Mouse (Mus musculus) hindbrain, embryonic 16.5 days (tissue): ENCODE data around the gene 4930519G04Rik. TPM values are rescaled to one million over a fixed set of nuclear protein-coding genes. Genes with fewer than 3 reads are reported as not detected.
"Not testable (repeated sequence)": the region's sequence is repeated elsewhere in the genome, so short reads cannot be mapped to it uniquely, and the experiment has no call there.

Experiments
- ATAC-seq: fragments of 200-750 bp; cut with Nextera tagmentation; 2 replicates; pipeline ENCODE4 v1.8.0; 2017; ENCODE audit warnings: moderate TSS enrichment, moderate library complexity
- H3K27ac ChIP-seq: fragments of 300-500 bp; sonication (generic); 2 replicates; pipeline ENCODE4 v1.5.1; 2014; ENCODE audit warnings: low read depth, mild to moderate bottlenecking, control low read depth, low read length, moderate library complexity
- H3K27me3 ChIP-seq: fragments of 300-500 bp; sonication (generic); replicated peaks from 2 replicates; pipeline ENCODE4 v1.6.1; 2014; ENCODE audit warnings: low read length; ENCODE audit not compliant: control insufficient read depth, insufficient read depth
- H3K36me3 ChIP-seq: fragments of 300-500 bp; sonication (generic); 2 replicates; pipeline ENCODE4 v1.6.1; 2014; ENCODE audit warnings: mild to moderate bottlenecking, low read length, moderate library complexity, mixed read lengths; ENCODE audit not compliant: control insufficient read depth, insufficient read depth
- H3K4me1 ChIP-seq: fragments of 300-500 bp; sonication (generic); 2 replicates; pipeline ENCODE4 v1.6.1; 2014; ENCODE audit warnings: low read depth, low read length; ENCODE audit not compliant: control insufficient read depth, insufficient read depth
- H3K4me2 ChIP-seq: fragments of 300-500 bp; sonication (generic); 2 replicates; pipeline ENCODE4 v1.6.1; 2014; ENCODE audit warnings: mild to moderate bottlenecking, low read length, control low read depth, moderate library complexity
- H3K4me3 ChIP-seq: fragments of 300-500 bp; sonication (generic); 2 replicates; pipeline ENCODE4 v1.5.1; 2014; ENCODE audit warnings: mild to moderate bottlenecking, low read length, control low read depth, moderate library complexity
- H3K9ac ChIP-seq: fragments of 300-500 bp; sonication (generic); 2 replicates; pipeline ENCODE4 v1.6.1; 2014; ENCODE audit warnings: low read depth, mild to moderate bottlenecking, control low read depth, low read length, moderate library complexity
- H3K9me3 ChIP-seq: fragments of 300-500 bp; sonication (generic); 2 replicates; pipeline ENCODE4 v1.6.1; 2014; ENCODE audit warnings: mild to moderate bottlenecking, low read length, moderate library complexity; ENCODE audit not compliant: control insufficient read depth
- WGBS: fragments of 180-500 bp; shearing (Covaris S2); extraction: QIAGEN DNeasy Blood & Tissue Kit; methylation state at CpG from one replicate; pipeline ENCODE4 v1.1.7; 2014; 5-methylcytosine and 5-hydroxymethylcytosine counted together
- polyA plus RNA-seq: library from polyadenylated mRNA; unstranded; fragments of >200 nt; fragmentation: Nextera tagmentation; extraction: Ambion mirVana; gene quantifications from 2 replicates; pipeline ENCODE4 v1.2.1, GENCODE M21; 2015

4930519G04Rik gene
- polyA plus RNA-seq, 1 experiment from 2014 or later, result not detected

- H3K27ac ChIP-seq, result no peak overlapping the region
- no peak overlapping the region for H3K4me3 ChIP-seq
- no peaks in the 10 kb centered on the region for H3K27me3 ChIP-seq
- no peaks in the 10 kb centered on the region for H3K36me3 ChIP-seq
- H3K9me3 ChIP-seq, result no peaks in the 10 kb centered on the region
- H3K4me2 ChIP-seq, result no peak overlapping the region
- H3K4me1 ChIP-seq, result peaks cover 4% of the 10 kb centered on the region
- ATAC-seq, result no peak
- WGBS, result 93% methylated on average over 12 of the region's 12 CpGs
- H3K9ac ChIP-seq, result no peak overlapping the region
Measured at GRCm38 (mm10) chr5:114827427-114827826, 26.0 kb upstream of the 4930519G04Rik start.

GRCm38 (mm10) chr5:114829740-114830139, 23.7 kb upstream of the 4930519G04Rik start:
- no peak for ATAC-seq
- H3K36me3 ChIP-seq, result no peaks in the 10 kb centered on the region
- no peak overlapping the region for H3K9ac ChIP-seq
- no peak overlapping the region for H3K4me2 ChIP-seq
- H3K27me3 ChIP-seq, result no peaks in the 10 kb centered on the region
- 60% methylated on average over 3 of the region's 3 CpGs for WGBS
- peaks cover 4% of the 10 kb centered on the region for H3K4me1 ChIP-seq
- H3K27ac ChIP-seq, result no peak overlapping the region
- no peaks in the 10 kb centered on the region for H3K9me3 ChIP-seq
- H3K4me3 ChIP-seq, result no peak overlapping the region

DNA sequence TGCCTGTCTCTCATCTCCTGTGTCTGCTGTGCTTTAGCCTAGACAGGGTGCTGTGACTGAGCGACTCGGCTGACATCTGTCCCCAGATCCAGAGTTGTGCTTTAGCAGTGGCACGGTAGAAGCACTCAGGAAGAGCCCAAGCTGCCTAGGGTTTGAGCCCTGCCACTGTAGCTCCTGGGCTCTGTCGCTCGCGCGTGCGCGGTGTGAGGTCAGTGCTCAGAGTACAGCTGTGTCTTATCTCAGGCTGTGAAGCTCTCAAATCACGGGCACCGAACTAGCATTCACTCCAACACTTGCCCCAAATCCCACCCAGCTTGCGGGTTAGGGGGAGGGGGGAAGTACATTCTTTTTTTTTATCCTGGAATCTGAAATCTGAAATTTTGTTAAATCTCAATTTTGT, 16.6 kb upstream of the 4930519G04Rik start:
- no peak overlapping the region for H3K4me3 ChIP-seq
- no peaks in the 10 kb centered on the region for H3K36me3 ChIP-seq
- ATAC-seq, result no peak
- H3K27me3 ChIP-seq, result no peaks in the 10 kb centered on the region
- no peak overlapping the region for H3K4me2 ChIP-seq
- no peaks in the 10 kb centered on the region for H3K9me3 ChIP-seq
- H3K4me1 ChIP-seq, result no peaks in the 10 kb centered on the region
- no peak overlapping the region for H3K27ac ChIP-seq
- no peak overlapping the region for H3K9ac ChIP-seq
- WGBS, result 72% methylated on average over 12 of the region's 12 CpGs

DNA sequence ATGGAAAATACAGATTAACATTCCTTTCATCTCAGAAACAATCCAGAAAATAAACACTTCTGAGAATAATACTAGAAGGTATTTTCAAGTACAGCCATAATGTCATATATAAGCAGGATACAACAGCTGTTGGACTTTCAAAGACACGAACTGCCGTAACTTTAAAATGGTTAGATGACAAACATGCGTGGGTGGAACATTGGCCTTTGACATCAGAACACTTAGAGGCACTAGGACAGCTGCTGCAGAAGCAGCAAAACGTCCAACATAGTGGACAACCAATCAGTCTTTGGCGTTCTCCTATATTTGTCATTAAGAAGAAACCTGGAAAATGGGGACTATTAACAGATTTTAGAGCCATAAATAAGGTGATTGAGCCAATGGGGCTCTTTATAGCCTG, 13.0 kb upstream of the 4930519G04Rik start:
- not testable (repeated sequence) for H3K9me3 ChIP-seq, H3K27me3 ChIP-seq, H3K36me3 ChIP-seq, ATAC-seq, H3K9ac ChIP-seq, H3K27ac ChIP-seq, H3K4me2 ChIP-seq, H3K4me1 ChIP-seq, H3K4me3 ChIP-seq
- WGBS, result 77% methylated on average over 5 of the region's 5 CpGs

DNA sequence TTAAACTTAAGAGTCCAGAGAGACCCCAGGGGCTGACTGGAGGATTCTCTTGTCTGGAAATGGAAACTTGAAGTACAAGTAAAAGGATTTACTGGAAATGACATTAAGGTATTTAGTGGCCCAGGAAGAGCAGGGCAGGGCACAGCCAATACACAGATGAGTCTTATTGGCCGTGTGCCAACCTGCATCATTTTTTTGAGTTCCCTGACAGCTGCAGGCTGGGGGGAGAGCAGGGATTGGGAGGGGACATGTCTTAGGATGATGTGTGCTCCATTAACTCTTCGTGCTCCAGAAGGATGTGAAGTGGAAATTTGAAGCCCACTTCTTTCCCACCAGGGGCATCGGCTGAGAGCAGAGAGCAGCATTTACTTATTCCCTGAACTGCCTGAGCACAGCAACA, 11.3 kb upstream of the 4930519G04Rik start:
- not testable (repeated sequence) for H3K4me3 ChIP-seq, H3K4me2 ChIP-seq, H3K4me1 ChIP-seq, H3K36me3 ChIP-seq, H3K27me3 ChIP-seq, ATAC-seq, H3K9me3 ChIP-seq, H3K27ac ChIP-seq, H3K9ac ChIP-seq
- 36% methylated on average over 3 of the region's 3 CpGs for WGBS

- H3K9me3 ChIP-seq, result no peaks in the 10 kb centered on the region
- H3K4me1 ChIP-seq, result peaks cover 2% of the 10 kb centered on the region; the same call in 1 of the 2 replicates
- WGBS, result 64% methylated on average over 5 of the region's 5 CpGs
- no peaks in the 10 kb centered on the region for H3K36me3 ChIP-seq
- no peak overlapping the region for H3K27ac ChIP-seq
- no peak for ATAC-seq
- H3K9ac ChIP-seq, result no peak overlapping the region
- H3K4me3 ChIP-seq, result no peak overlapping the region
- no peaks in the 10 kb centered on the region for H3K27me3 ChIP-seq
- H3K4me2 ChIP-seq, result no peak overlapping the region
Measured at GRCm38 (mm10) chr5:114842674-114843073, 10.8 kb upstream of the 4930519G04Rik start.

- not testable (repeated sequence) for H3K9me3 ChIP-seq, H3K27ac ChIP-seq, ATAC-seq, H3K4me2 ChIP-seq, H3K36me3 ChIP-seq, H3K9ac ChIP-seq, H3K4me3 ChIP-seq, H3K4me1 ChIP-seq, H3K27me3 ChIP-seq
- 39% methylated on average over 2 of the region's 2 CpGs for WGBS
Measured at GRCm38 (mm10) chr5:114844371-114844770, 9.1 kb upstream of the 4930519G04Rik start.

DNA sequence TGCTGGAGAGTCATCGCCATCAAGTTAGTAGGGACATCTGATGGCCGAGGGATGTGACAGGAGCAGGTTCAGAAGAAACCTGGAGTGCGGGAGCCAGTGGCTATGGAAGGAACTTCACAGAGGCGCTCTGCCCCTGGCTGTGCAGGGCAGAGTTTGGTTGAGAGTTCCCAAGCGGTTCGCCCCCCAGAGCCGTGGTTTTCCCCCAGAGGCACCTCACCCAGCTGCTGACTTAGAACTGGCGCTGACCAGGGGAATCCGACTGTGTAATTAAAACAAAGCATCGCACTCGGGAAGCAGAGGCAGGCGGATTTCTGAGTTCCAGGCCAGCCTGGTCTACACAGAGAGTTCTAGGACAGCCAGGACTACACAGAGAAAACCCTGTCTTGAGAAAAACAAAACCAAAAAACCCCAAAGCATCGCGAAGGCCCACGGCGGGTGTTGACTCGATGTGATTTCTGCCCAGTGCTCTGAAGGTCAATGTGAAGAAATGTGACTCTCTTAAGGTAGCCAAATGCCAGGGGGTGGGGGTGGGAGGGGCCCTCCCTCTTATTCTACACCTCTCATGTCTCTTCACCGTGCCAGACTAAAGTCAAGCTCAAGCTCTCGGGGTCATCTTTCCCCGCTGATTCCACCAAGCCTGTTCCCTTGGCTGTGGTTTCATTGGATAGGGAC, 1.8 kb upstream of the 4930519G04Rik start:
- Histone ChIP-seq H3K36me3 (no peaks in the 10 kb centered on the region), H3K9ac (no peak overlapping the region), H3K4me2 (no peak overlapping the region), H3K4me1 (no peaks in the 10 kb centered on the region), H3K4me3 (no peak overlapping the region), H3K27ac (no peak overlapping the region), H3K27me3 (no peaks in the 10 kb centered on the region), H3K9me3 (no peaks in the 10 kb centered on the region)
- no peak for ATAC-seq
- WGBS, result 90% methylated on average over 20 of the region's 20 CpGs

DNA sequence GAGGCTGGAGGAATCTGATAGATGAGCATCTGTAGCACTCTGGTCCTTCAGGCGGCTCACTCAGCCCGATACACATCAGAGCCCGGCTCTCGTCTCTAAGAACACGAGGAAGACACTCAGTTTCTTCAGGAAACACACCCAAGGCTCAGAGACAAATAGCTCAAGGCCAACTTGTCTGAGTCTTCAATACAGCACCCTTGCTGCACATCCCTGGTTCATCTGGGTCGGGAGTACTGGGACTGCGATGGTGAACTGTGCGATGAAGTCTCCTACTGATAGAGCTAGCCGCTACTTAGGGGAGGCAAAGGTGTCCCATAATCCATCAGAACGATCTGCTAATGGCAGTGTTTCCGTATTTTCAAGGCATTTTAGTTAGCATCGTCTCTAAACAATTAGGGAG, 5.1 kb downstream of the 4930519G04Rik start, which contains the start of gene Gm9936:
Gm9936 (minus strand) TSS at position 101 of the 400 bp plus-strand sequence.
- Histone ChIP-seq H3K27ac (0 out of 2 replicates have a peak within 1 kb of the TSS, but pooled peaks have one; percentile 35), H3K36me3 (no peaks in the 10 kb centered on the region), H3K27me3 (no peaks in the 10 kb centered on the region), H3K4me3 (peak within 1 kb of the TSS; percentile 33), H3K4me1 (peaks cover 3% of the 10 kb centered on the region; the same call in 1 of the 2 replicates), H3K9ac (peak within 1 kb of the TSS; percentile 60), H3K4me2 (peak within 1 kb of the TSS; percentile 67), H3K9me3 (no peaks in the 10 kb centered on the region)
- 89% methylated on average over 12 of the region's 12 CpGs for WGBS
- ATAC-seq, result no peak
